Mouse (Mus musculus): ENCODE measurements around the gene Ankdd1b. TPM values are rescaled to one million over a fixed set of nuclear protein-coding genes. Genes with fewer than 3 reads are reported as not detected.
A peak's percentile ranks its signal among the peaks of the same experiment; 100 is the strongest.

Ankdd1b gene
- total and polyA plus RNA-seq, 2 experiments from 2014 or later = 0.23 TPM; not detected in 1

DNA sequence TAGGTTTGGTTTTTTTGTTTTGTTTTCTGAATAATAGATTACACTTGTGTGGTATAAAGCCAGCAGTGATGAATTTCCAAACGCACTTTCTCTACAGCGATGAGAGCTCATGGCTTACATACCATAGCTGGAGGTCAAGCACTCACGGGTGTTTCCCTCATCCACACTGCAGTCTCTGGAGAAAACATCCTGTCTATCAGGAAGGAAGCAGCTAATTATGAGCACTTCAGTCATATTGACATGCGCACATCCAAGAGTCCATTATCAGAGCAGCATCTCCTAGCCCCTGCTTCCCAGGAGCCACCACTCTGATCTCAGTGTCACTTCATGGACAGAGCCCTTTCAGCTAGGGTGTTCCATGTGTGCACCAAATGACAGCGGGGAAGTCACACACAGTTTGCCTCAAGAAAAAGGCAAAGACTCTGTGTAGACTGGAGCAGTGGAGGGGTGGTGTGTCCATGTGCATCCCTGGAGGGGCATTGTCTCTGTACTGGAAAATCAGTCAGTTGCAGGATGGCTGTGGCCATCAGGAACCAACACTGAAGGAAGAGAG is 53.7 kb downstream of the Ankdd1b start:
- TF ChIP-seq CTCF (IDR thresholded peaks at IDR 0.05; ENCODE audit: low read depth) = no peak
- H3K36me3 ChIP-seq (ENCODE audit: insufficient read depth, low read length) = peaks cover 25% of the 10 kb centered on the region
- no peak overlapping the region for H3K4me2 ChIP-seq (ENCODE audit: low read depth, low read length)
- H3K27ac ChIP-seq = no peak overlapping the region
- no peaks in the 10 kb centered on the region for H3K4me1 ChIP-seq (ENCODE audit: insufficient read depth, low read length)
- no peak overlapping the region for H3K4me3 ChIP-seq (ENCODE audit: low read length)
- ATAC-seq (no peak), DNase-seq (ENCODE audit: low spot score) (no peak)
- WGBS = 89% methylated on average over 5 of the region's 5 CpGs
- no peaks in the 10 kb centered on the region for H3K9me3 ChIP-seq (ENCODE audit: low read length)
- H3K27me3 ChIP-seq (ENCODE audit: insufficient read depth, low read length) = no peaks in the 10 kb centered on the region
- H3K9ac ChIP-seq (replicated peaks; ENCODE audit: low read length) = no peak overlapping the region

GRCm38 (mm10) chr13:96416380-96416779 is 54.6 kb downstream of the Ankdd1b start:
- Histone ChIP-seq H3K4me1 (ENCODE audit: insufficient read depth, low read length) (no peaks in the 10 kb centered on the region), H3K4me2 (ENCODE audit: low read depth, low read length) (no peak overlapping the region), H3K4me3 (ENCODE audit: low read length) (no peak overlapping the region), H3K9me3 (ENCODE audit: low read length) (no peaks in the 10 kb centered on the region), H3K27me3 (ENCODE audit: insufficient read depth, low read length) (no peaks in the 10 kb centered on the region), H3K27ac (no peak overlapping the region), H3K9ac (replicated peaks; ENCODE audit: low read length) (no peak overlapping the region), H3K36me3 (ENCODE audit: insufficient read depth, low read length) (peaks cover 26% of the 10 kb centered on the region)
- WGBS = 94% methylated on average over 8 of the region's 8 CpGs
- no peak for ATAC-seq
- TF ChIP-seq CTCF (IDR thresholded peaks at IDR 0.05; ENCODE audit: low read depth) = no peak
- no peak for DNase-seq (ENCODE audit: low spot score)

GRCm38 (mm10) chr13:96414384-96414783 is 56.6 kb downstream of the Ankdd1b start:
- TF ChIP-seq CTCF (IDR thresholded peaks at IDR 0.05; ENCODE audit: low read depth) = no peak
- Histone ChIP-seq H3K4me3 (ENCODE audit: low read length) (no peak overlapping the region), H3K9ac (replicated peaks; ENCODE audit: low read length) (no peak overlapping the region), H3K4me2 (ENCODE audit: low read depth, low read length) (no peak overlapping the region), H3K9me3 (ENCODE audit: low read length) (no peaks in the 10 kb centered on the region), H3K27me3 (ENCODE audit: insufficient read depth, low read length) (no peaks in the 10 kb centered on the region), H3K36me3 (ENCODE audit: insufficient read depth, low read length) (peaks cover 35% of the 10 kb centered on the region), H3K27ac (no peak overlapping the region), H3K4me1 (ENCODE audit: insufficient read depth, low read length) (no peaks in the 10 kb centered on the region)
- no peak for DNase-seq (ENCODE audit: low spot score)
- no peak for ATAC-seq
- WGBS = 90% methylated on average over 6 of the region's 6 CpGs

- H3K9me3 ChIP-seq (ENCODE audit: low read length) = no peaks in the 10 kb centered on the region
- ATAC-seq (no peak), DNase-seq (ENCODE audit: low spot score) (no peak)
- H3K4me2 ChIP-seq (ENCODE audit: low read depth, low read length) = no peak overlapping the region
- no peaks in the 10 kb centered on the region for H3K27me3 ChIP-seq (ENCODE audit: insufficient read depth, low read length)
- no peak overlapping the region for H3K27ac ChIP-seq
- no peak overlapping the region for H3K4me3 ChIP-seq (ENCODE audit: low read length)
- peaks cover 32% of the 10 kb centered on the region; the same call in 1 of the 2 replicates for H3K36me3 ChIP-seq (ENCODE audit: insufficient read depth, low read length)
- H3K9ac ChIP-seq (replicated peaks; ENCODE audit: low read length) = no peak overlapping the region
- WGBS = 87% methylated on average over 1 of the region's 1 CpGs
- no peaks in the 10 kb centered on the region for H3K4me1 ChIP-seq (ENCODE audit: insufficient read depth, low read length)
- no peak for TF ChIP-seq CTCF (IDR thresholded peaks at IDR 0.05; ENCODE audit: low read depth)
These were observed 62.2 kb downstream of the Ankdd1b start for GRCm38 (mm10) chr13:96408786-96409185.

DNA sequence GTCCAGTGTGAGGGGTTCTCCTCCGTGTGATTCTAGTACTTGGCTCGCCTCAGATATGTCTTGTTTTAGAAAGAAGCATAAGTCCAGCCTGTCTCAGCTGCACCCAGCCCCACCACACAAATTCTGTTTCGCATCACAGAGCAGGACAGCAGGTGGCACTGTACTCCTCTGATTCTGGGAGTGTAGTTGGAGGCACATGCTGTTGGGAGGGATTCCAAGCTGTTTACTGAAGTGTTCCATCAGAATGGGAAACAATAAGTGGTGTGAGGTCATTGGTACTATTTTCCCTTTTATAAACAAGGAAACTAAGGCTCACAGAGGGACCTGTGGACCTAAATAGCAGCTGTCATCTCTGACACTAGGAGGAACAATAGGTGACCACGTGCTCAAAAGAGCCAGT is 64.0 kb downstream of the Ankdd1b start:
- TF ChIP-seq CTCF (IDR thresholded peaks at IDR 0.05; ENCODE audit: low read depth) = peak; percentile 82
- H3K27me3 ChIP-seq (ENCODE audit: insufficient read depth, low read length) = no peaks in the 10 kb centered on the region
- peaks cover 40% of the 10 kb centered on the region; the same call in 1 of the 2 replicates for H3K36me3 ChIP-seq (ENCODE audit: insufficient read depth, low read length)
- no peak overlapping the region for H3K4me3 ChIP-seq (ENCODE audit: low read length)
- H3K4me1 ChIP-seq (ENCODE audit: insufficient read depth, low read length) = no peaks in the 10 kb centered on the region
- H3K4me2 ChIP-seq (ENCODE audit: low read depth, low read length) = no peak overlapping the region
- 57% methylated on average over 4 of the region's 4 CpGs for WGBS
- ATAC-seq = peak; percentile 77
- no peak overlapping the region for H3K9ac ChIP-seq (replicated peaks; ENCODE audit: low read length)
- peak; percentile 78 for DNase-seq (ENCODE audit: low spot score)
- no peaks in the 10 kb centered on the region for H3K9me3 ChIP-seq (ENCODE audit: low read length)
- no peak overlapping the region for H3K27ac ChIP-seq

- WGBS = 97% methylated on average over 2 of the region's 2 CpGs
- H3K4me3 ChIP-seq (ENCODE audit: low read length) = no peak overlapping the region
- no peaks in the 10 kb centered on the region for H3K27me3 ChIP-seq (ENCODE audit: insufficient read depth, low read length)
- peaks cover 38% of the 10 kb centered on the region for H3K36me3 ChIP-seq (ENCODE audit: insufficient read depth, low read length)
- H3K27ac ChIP-seq = no peak overlapping the region
- no peaks in the 10 kb centered on the region for H3K4me1 ChIP-seq (ENCODE audit: insufficient read depth, low read length)
- TF ChIP-seq CTCF (IDR thresholded peaks at IDR 0.05; ENCODE audit: low read depth) = no peak
- DNase-seq (ENCODE audit: low spot score) (no peak), ATAC-seq (no peak)
- no peaks in the 10 kb centered on the region for H3K9me3 ChIP-seq (ENCODE audit: low read length)
- H3K9ac ChIP-seq (replicated peaks; ENCODE audit: low read length) = no peak overlapping the region
- no peak overlapping the region for H3K4me2 ChIP-seq (ENCODE audit: low read depth, low read length)
These were observed 65.5 kb downstream of the Ankdd1b start for GRCm38 (mm10) chr13:96405518-96405917.

DNA sequence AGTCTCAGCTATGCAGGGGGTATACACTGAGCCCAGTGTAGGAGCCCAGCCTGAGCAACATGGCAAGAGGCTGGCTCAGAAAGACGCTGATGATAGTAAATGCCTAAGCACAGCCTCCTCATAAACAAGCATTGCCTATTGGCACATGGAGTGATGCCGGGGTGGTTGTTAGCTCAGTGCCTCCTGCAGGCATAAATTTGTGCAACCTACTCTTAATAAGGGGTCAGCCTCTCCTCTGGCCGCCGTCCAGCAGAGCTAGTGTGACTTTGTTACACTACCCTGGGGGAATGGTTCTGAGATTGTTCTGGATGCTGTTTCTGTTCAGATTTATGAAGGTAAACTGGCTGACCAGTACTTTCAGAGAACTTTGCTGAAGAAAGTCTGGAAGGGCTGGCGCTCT is 69.7 kb downstream of the Ankdd1b start:
- Histone ChIP-seq H3K27me3 (ENCODE audit: insufficient read depth, low read length) (no peaks in the 10 kb centered on the region), H3K9me3 (ENCODE audit: low read length) (no peaks in the 10 kb centered on the region), H3K4me1 (ENCODE audit: insufficient read depth, low read length) (no peaks in the 10 kb centered on the region), H3K4me2 (ENCODE audit: low read depth, low read length) (no peak overlapping the region), H3K9ac (replicated peaks; ENCODE audit: low read length) (no peak overlapping the region), H3K4me3 (ENCODE audit: low read length) (no peak overlapping the region), H3K27ac (no peak overlapping the region), H3K36me3 (ENCODE audit: insufficient read depth, low read length) (peaks cover 69% of the 10 kb centered on the region)
- TF ChIP-seq CTCF (IDR thresholded peaks at IDR 0.05; ENCODE audit: low read depth) = no peak
- ATAC-seq = no peak
- WGBS = 94% methylated on average over 5 of the region's 5 CpGs
- no peak for DNase-seq (ENCODE audit: low spot score)

Data from hindbrain, postnatal 0 days (tissue).